Mouse (Mus musculus) layer of hippocampus, adult 2 months (tissue): ENCODE results near the gene Tlx1. TPM values are rescaled to one million over a fixed set of nuclear protein-coding genes. Genes with fewer than 3 reads are reported as not detected.

Source experiments
- DNase-seq, 2 experiments: peaks; one replicate each; pipeline ENCODE4 v3.0.0; 2022; ENCODE audit warnings: low spot score in 2 of 2
- H3K27ac ChIP-seq: fragments of 200-600 bp; 2 replicates; pipeline ENCODE4 v1.8.1; 2022
- H3K4me3 ChIP-seq: fragments of 200-600 bp; 2 replicates; pipeline ENCODE4 v1.8.1; 2022; ENCODE audit warnings: mild to moderate bottlenecking
- CTCF ChIP-seq: fragments of 200-600 bp; conservative IDR thresholded peaks from 2 replicates; pipeline ENCODE4 v1.8.1; 2022; ENCODE audit warnings: antibody characterized with exemption, mild to moderate bottlenecking, moderate library complexity
- total RNA-seq, 2 experiments: library from RNA; stranded (reverse); gene quantifications; 2 replicates each; pipeline ENCODE4 v1.2.3; 2021

Tlx1 gene
- total RNA-seq, 2 experiments from 2014 or later: not detected

GRCm38 (mm10) chr19:45151361-45152182 is 1.1 kb downstream of the Tlx1 start:
- H3K27ac ChIP-seq: no peak overlapping the region
- DNase-seq: no peak
- TF ChIP-seq CTCF: no peak
- no peak overlapping the region for H3K4me3 ChIP-seq

- Histone ChIP-seq H3K4me3 (no peak overlapping the region), H3K27ac (no peak overlapping the region)
- DNase-seq: no peak
- TF ChIP-seq CTCF: no peak
These were observed 1.7 kb downstream of the Tlx1 start for GRCm38 (mm10) chr19:45152183-45152650.

GRCm38 (mm10) chr19:45153311-45154058 is 3.0 kb downstream of the Tlx1 start:
- DNase-seq: no peak
- no peak overlapping the region for H3K27ac ChIP-seq
- no peak for TF ChIP-seq CTCF
- no peak overlapping the region for H3K4me3 ChIP-seq

- no peak for TF ChIP-seq CTCF
- no peak for DNase-seq
- no peak overlapping the region for H3K4me3 ChIP-seq
- no peak overlapping the region for H3K27ac ChIP-seq
These were observed 3.5 kb downstream of the Tlx1 start for GRCm38 (mm10) chr19:45154059-45154386.

- no peak for TF ChIP-seq CTCF
- Histone ChIP-seq H3K27ac (no peak overlapping the region), H3K4me3 (no peak overlapping the region)
- DNase-seq: no peak
These were observed 4.0 kb downstream of the Tlx1 start for GRCm38 (mm10) chr19:45154521-45154920.

GRCm38 (mm10) chr19:45155141-45155790 is 4.8 kb downstream of the Tlx1 start:
- DNase-seq: no peak
- H3K4me3 ChIP-seq: no peak overlapping the region

GRCm38 (mm10) chr19:45155791-45156186 is 5.3 kb downstream of the Tlx1 start:
- no peak overlapping the region for H3K27ac ChIP-seq
- no peak for TF ChIP-seq CTCF
- DNase-seq: no peak
- no peak overlapping the region for H3K4me3 ChIP-seq

More at GRCm38 (mm10) chr19:45155141-45155790, 4.8 kb downstream of the Tlx1 start:
- TF ChIP-seq CTCF: no peak
- H3K27ac ChIP-seq: no peak overlapping the region

GRCm38 (mm10) chr19:45156381-45156780 is 5.9 kb downstream of the Tlx1 start:
- no peak overlapping the region for H3K4me3 ChIP-seq
- H3K27ac ChIP-seq: no peak overlapping the region
- no peak for DNase-seq
- TF ChIP-seq CTCF: no peak

- H3K4me3 ChIP-seq: no peak overlapping the region
- TF ChIP-seq CTCF: no peak
- H3K27ac ChIP-seq: no peak overlapping the region
- no peak for DNase-seq
These were observed 7.7 kb downstream of the Tlx1 start for GRCm38 (mm10) chr19:45158201-45158600.

- DNase-seq: no peak
- no peak for TF ChIP-seq CTCF
- Histone ChIP-seq H3K4me3 (no peak overlapping the region), H3K27ac (no peak overlapping the region)
These were observed 8.4 kb downstream of the Tlx1 start for GRCm38 (mm10) chr19:45158896-45159295.

- DNase-seq: no peak
- Histone ChIP-seq H3K27ac (no peak overlapping the region), H3K4me3 (no peak overlapping the region)
- no peak for TF ChIP-seq CTCF
These were observed 9.0 kb downstream of the Tlx1 start for GRCm38 (mm10) chr19:45159491-45159890.

GRCm38 (mm10) chr19:45159991-45160390 is 9.5 kb downstream of the Tlx1 start:
- DNase-seq: no peak
- no peak overlapping the region for H3K4me3 ChIP-seq
- no peak overlapping the region for H3K27ac ChIP-seq
- TF ChIP-seq CTCF: no peak

- Histone ChIP-seq H3K27ac (no peak overlapping the region), H3K4me3 (no peak overlapping the region)
- TF ChIP-seq CTCF: no peak
- DNase-seq: no peak
These were observed 10.0 kb downstream of the Tlx1 start for GRCm38 (mm10) chr19:45160523-45160922.
